Mouse (Mus musculus) activated CD4-positive, CD25-positive, alpha-beta regulatory T cell, adult 4 months (primary cell): ENCODE measurements around the gene Esrp2. TPM values are rescaled to one million over a fixed set of nuclear protein-coding genes. Genes with fewer than 3 reads are reported as not detected.

Experiments used
- ATAC-seq: one replicate; pipeline ENCODE4 v1.8.0; 2017
- polyA plus RNA-seq, 2 experiments: library from polyadenylated mRNA; unstranded; fragments of 100-300 nt; shearing (Covaris generic); gene quantifications; one replicate each; pipeline ENCODE4 v1.2.1; 2017

Gene Esrp2
- polyA plus RNA-seq, 2 experiments from 2014 or later: 0.20 TPM; not detected in 1

- ATAC-seq: no peak
Measured at GRCm38 (mm10) chr8:106147868-106148565, 11.2 kb upstream of the Esrp2 start.

DNA sequence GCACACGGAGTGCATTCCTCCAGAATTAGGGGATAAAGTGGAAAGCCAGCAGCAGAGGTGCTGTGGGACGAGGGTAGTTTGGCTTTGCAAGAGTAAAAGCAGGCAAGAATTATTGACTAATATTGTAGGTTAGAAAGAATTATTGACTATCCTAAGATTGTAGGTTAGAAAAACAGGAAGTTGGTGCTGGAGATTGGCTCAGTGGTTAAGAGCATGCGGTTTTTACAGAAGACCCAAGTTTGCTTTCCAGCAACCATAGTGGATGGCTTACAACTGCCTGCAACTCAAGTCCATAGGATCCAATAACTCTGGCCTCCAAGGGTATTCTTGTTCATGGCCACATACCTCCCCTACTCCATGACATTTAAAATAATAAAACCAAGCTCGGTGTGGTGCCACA lies 9.2 kb upstream of the Esrp2 start:
- no peak for ATAC-seq

DNA sequence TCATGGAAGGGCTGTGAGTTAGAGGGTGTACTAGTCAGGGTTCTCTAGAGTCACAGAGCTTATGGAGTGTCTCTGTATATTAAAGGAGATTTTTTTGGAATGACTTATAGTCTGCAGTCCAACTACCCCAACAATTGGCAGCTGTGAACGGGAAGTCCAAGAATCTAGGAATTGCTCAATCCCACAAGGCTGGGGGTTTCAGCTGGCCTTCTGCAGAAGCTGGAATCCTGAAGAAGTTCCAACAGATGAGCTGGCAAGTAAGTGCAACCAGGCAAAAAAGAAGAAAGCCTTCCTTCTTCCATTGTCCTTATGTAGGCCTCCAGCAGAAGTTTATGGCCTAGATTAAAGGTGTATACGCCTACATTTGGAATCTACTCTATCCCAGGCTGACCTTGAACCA lies 8.6 kb upstream of the Esrp2 start:
- ATAC-seq: no peak

- ATAC-seq: peak; percentile 81
Measured at GRCm38 (mm10) chr8:106140769-106141168, 4.0 kb upstream of the Esrp2 start.

DNA sequence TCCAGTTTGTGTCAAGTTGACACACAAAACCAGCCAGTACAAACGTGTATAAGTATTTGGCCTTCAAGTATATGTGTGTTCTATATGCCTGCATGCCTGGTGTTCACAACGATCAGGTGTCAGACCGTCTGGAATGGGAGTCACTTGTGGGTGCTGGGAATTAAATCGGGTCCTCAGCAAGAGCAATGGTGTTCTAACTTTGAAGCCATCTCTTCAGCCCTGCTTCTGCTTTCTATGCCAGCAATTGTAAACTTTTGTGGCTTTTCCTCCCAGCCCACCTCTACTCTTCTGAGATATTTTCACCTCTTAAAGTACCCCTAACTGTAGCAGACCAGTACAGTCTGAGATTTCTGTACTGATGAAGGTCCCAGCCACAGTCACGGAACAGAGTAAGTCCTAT lies 3.4 kb upstream of the Esrp2 start:
- no peak for ATAC-seq

- ATAC-seq: no peak
Measured at GRCm38 (mm10) chr8:106138616-106139015, 1.8 kb upstream of the Esrp2 start.

DNA sequence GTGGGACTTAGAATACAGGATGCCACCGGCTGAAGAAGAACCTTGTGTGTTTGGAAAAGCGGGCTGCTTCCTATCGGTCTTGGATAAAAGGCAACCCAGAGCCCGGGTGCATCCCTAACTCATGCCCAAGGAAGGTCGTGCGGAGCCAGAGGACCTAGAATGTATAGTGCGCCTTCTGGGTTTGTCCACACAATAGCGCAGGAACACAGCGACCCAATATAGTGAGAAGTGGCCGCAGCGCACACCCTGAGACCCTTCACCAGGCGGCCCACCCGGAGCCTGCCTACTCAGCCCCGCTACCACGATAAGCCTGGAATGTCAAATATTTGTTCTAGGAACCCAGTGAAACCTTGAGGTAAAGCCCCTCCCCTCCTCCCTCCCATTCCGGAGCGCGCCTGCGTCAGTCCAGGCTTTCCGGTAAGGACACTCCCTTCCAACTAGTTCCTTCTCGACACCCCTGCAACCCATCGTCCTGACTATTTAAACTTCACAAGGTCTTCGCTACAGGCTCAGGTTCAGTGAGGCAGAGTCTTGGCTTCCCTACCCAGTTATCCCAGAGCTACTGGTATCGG lies 1.2 kb upstream of the Esrp2 start:
- no peak for ATAC-seq

DNA sequence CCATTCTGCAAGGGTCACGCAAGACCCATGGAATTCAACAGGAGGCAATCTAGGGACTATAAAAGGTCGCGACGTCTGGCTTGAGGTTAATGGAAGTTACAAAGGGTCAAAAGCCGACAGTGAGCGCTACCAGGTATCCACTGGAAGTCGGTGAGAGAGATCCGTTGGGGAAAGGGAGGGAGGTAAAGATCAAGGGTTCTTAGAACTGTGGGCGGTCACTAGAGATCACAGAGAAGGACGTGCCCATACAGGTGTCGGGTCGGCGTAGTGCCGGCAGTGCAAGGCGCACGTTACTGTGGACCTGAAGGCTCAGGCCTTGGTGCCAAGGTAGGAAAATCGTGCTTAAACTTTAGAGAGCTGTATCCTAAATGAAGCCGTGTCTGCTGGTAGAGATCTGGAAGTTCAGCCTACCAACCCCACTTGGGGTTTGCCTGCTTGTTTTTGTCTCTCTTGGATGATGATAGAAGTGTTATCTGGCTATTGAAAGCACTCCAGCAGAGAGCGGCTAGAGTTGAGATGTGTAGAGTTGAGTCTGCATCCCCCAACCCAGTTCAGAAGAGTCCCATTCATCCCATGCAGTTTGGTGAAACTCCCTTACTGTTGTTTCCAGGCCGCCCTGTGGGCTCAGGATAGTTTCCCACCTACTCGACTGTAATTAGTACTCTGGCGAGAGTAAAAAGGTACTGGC lies 588 bp upstream of the Esrp2 start:
- no peak for ATAC-seq

- no peak for ATAC-seq
Measured at GRCm38 (mm10) chr8:106135672-106136071, 1.1 kb downstream of the Esrp2 start.

GRCm38 (mm10) chr8:106134751-106135571 lies 1.8 kb downstream of the Esrp2 start:
- no peak for ATAC-seq

GRCm38 (mm10) chr8:106133946-106134345 lies 2.8 kb downstream of the Esrp2 start:
- no peak for ATAC-seq

DNA sequence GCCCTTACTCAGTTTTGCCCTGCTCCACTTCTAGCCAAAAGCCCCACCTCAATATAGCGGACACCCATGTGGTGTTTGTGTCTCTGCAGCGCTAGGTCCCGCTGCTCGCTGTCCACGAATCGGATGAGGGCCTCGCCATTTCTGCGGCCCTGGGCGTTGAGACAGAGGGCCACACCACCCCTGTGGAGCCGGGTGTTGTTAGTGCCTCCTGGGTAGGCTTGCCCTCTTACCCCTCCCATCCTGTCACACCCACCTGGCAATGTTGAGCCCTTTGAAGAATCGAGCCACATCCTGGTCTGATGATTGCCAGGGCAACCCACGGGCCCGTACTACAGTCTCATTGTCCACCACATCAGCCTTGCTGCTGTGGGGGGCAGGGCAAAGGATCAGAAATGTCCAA lies 3.2 kb downstream of the Esrp2 start:
- peak; percentile 29 for ATAC-seq

DNA sequence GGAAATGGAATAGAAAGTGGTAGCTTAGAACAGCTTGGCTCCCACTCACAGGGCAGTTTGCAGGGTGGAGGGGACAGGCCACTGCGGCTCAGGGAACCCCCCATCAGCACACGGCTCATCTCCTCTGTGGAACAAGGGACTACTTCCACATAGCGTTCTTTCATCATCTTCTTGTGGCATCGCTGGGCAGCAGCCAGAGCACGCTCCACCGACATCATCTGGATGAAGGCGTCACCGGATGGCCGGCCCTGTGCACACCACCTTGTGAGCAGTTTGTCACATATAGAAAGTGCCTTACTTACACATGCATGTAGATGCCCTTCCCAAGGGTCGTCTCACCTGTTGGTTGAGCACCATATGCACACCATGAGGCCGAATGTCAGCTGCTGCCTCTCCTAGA lies 4.4 kb downstream of the Esrp2 start:
- ATAC-seq: no peak

DNA sequence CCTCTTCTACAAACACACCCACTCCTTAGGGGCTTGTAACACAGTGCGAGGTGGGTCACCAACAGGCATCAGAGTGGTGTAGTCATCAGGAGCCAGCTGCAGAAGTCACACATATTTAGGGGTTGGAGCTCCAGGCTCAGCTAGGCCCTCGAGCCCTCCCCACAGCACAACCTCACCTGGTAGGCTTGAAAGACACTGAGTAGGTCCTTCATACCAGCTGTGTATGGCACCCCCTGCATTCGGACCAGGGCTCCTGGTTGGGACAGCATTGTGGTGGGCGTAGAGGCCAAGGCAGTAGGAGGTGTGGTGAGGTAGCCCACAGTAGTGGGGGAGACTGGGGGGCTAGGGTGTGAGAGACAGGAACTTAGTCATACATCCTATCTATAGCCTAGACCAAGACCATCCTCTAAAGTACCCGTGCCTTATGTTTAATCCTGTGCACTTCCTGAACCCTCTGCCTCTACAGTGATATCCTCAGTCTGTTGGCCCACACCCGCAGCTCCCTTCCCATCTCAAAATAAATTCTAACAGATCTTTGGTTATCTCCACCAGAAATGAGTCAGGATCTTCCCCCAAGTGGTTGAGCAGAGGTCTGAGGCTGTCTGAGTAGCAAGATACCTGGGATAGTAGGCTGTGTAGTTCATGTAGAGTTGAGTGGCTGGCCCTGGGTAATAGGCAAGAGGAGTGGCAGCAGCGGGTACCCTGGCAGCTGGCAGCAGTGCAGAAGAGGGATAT lies 5.1 kb downstream of the Esrp2 start:
- no peak for ATAC-seq

GRCm38 (mm10) chr8:106131021-106131420 lies 5.8 kb downstream of the Esrp2 start:
- no peak for ATAC-seq

DNA sequence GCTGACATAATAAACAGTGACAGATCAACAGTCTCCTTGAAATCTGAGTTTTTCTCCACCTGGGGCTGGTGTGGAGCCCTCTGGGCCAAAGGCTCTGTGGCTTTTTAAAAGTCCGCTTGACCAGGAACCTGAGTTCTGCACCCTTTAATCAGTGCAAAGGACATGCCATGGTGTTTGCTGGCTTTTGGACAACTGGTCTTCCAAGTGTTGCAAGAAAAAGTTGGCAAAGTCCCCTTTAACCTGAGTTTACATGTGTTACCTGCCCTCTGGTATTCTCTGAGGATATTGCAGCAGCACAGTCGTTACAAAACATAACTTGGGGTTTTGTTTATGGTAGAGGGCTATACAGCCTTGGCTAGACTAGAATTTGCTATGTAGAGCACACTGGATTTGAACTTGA lies 6.3 kb downstream of the Esrp2 start:
- no peak for ATAC-seq

- ATAC-seq: no peak
Measured at GRCm38 (mm10) chr8:106129997-106130396, 6.8 kb downstream of the Esrp2 start.

- no peak for ATAC-seq
Measured at GRCm38 (mm10) chr8:106129232-106129930, 7.4 kb downstream of the Esrp2 start.

DNA sequence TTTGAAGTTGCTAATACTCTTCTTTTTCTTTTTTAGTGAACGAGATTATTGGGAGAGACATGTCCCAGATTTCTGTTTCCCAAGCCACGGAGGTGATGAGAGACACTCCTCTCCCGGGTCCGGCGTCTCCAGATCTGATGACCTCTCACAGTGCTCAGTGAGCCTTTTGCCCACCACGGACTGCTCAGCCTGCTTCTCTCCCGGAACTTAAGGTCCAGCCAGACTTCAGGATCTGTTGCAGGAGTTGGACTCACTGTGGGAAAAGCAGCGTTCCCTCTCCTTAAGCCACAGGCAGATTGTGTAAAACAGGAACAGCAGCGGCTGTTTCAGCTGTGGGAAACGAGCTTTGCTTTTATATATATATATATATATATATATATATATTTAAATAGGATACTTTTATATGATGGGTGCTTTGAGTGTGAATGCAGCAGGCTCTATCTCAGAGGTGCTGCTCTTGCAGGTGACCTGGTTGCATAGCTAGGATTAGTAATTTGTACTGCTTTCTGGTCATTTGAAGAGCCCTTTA lies 8.8 kb downstream of the Esrp2 start:
- ATAC-seq: no peak

- ATAC-seq: no peak
Measured at GRCm38 (mm10) chr8:106127054-106127453, 9.7 kb downstream of the Esrp2 start.

- no peak for ATAC-seq
Measured at GRCm38 (mm10) chr8:106126055-106126454, 10.7 kb downstream of the Esrp2 start.

DNA sequence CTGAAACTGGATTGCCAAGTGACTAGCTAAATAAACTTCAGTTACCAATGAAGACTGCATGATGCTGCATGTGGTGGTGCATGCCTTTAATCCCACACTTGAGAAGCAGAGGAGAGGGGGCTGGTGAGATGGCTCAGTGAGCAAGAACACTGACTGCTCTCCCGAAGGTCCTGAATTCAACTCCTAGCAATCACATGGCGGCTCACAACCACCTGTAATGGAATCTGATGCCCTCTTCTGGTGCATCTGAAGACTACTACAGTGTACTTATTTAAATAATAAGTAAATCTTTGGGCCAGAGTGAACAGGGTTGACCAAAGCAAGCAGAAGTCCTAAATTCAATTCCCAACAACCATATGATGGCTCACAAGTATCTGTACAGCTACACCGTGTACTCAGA lies 13.3 kb downstream of the Esrp2 start:
- no peak for ATAC-seq
